Mouse (Mus musculus): ENCODE results near the gene Slc51a. TPM values are rescaled to one million over a fixed set of nuclear protein-coding genes. Genes with fewer than 3 reads are reported as not detected.
A peak's percentile ranks its signal among the peaks of the same experiment; 100 is the strongest.

Slc51a gene
- polyA plus RNA-seq, 1 experiment from 2014 or later = 0.38 TPM

DNA sequence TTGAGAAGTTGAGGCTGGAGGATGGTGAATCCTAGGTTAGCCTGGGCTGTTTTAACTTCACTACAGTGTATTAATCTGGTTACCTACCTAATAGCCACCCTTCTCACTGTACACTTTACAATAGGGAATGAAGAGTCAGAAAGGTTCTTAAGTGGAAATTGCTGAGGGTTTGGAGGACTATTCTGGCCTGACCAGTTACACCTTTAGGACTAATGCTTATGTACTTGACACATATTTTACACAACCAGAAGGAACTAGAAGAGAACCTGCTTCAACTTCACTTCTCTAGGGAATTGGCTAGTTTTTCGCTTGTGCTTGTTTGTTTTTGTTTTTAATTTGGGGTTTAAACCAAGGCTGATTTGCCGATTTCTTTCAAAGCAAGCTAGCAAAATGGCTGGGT lies 54.5 kb downstream of the Slc51a start:
- H3K36me3 ChIP-seq (ENCODE audit: control insufficient read depth, insufficient read depth, low read length) = no peaks in the 10 kb centered on the region
- no peak for ATAC-seq (ENCODE audit: insufficient read depth, low FRiP score, low TSS enrichment)
- H3K9me3 ChIP-seq (ENCODE audit: control insufficient read depth, low read length) = no peaks in the 10 kb centered on the region
- H3K9ac ChIP-seq (ENCODE audit: low read length) = no peak overlapping the region
- H3K4me3 ChIP-seq (ENCODE audit: low read depth, low read length) = no peak overlapping the region
- no peak for DNase-seq (ENCODE audit: low spot score)
- H3K4me1 ChIP-seq (ENCODE audit: control insufficient read depth, insufficient read depth, low read length) = peaks cover 10% of the 10 kb centered on the region; the same call in 1 of the 2 replicates
- H3K4me2 ChIP-seq (ENCODE audit: low read depth) = no peak overlapping the region
- 81% methylated on average over 2 of the region's 2 CpGs for WGBS
- no peaks in the 10 kb centered on the region for H3K27me3 ChIP-seq (ENCODE audit: control insufficient read depth, insufficient read depth, low read length)
- no peak overlapping the region for H3K27ac ChIP-seq (ENCODE audit: low read depth, low read length)

GRCm38 (mm10) chr16:32431926-32432325 lies 55.8 kb downstream of the Slc51a start:
- no peak overlapping the region for H3K9ac ChIP-seq (ENCODE audit: low read length)
- no peak overlapping the region for H3K27ac ChIP-seq (ENCODE audit: low read depth, low read length)
- 78% methylated on average over 1 of the region's 1 CpGs for WGBS
- ATAC-seq (ENCODE audit: insufficient read depth, low FRiP score, low TSS enrichment) = no peak
- H3K4me1 ChIP-seq (ENCODE audit: control insufficient read depth, insufficient read depth, low read length) = peaks cover 10% of the 10 kb centered on the region; the same call in 1 of the 2 replicates
- H3K36me3 ChIP-seq (ENCODE audit: control insufficient read depth, insufficient read depth, low read length) = no peaks in the 10 kb centered on the region
- H3K4me2 ChIP-seq (ENCODE audit: low read depth) = peak overlapping the region; percentile 92; the same call in 1 of the 2 replicates
- DNase-seq (ENCODE audit: low spot score) = no peak
- H3K27me3 ChIP-seq (ENCODE audit: control insufficient read depth, insufficient read depth, low read length) = no peaks in the 10 kb centered on the region
- H3K9me3 ChIP-seq (ENCODE audit: control insufficient read depth, low read length) = no peaks in the 10 kb centered on the region
- H3K4me3 ChIP-seq (ENCODE audit: low read depth, low read length) = peak overlapping the region; percentile 79; the same call in 1 of the 2 replicates

GRCm38 (mm10) chr16:32431047-32431591 lies 56.6 kb downstream of the Slc51a start:
- no peaks in the 10 kb centered on the region for H3K36me3 ChIP-seq (ENCODE audit: control insufficient read depth, insufficient read depth, low read length)
- peak overlapping the region; percentile 88 for H3K27ac ChIP-seq (ENCODE audit: low read depth, low read length)
- peaks cover 10% of the 10 kb centered on the region; the same call in 1 of the 2 replicates for H3K4me1 ChIP-seq (ENCODE audit: control insufficient read depth, insufficient read depth, low read length)
- H3K4me2 ChIP-seq (ENCODE audit: low read depth) = peak overlapping the region; percentile 92
- H3K9me3 ChIP-seq (ENCODE audit: control insufficient read depth, low read length) = no peaks in the 10 kb centered on the region
- no peaks in the 10 kb centered on the region for H3K27me3 ChIP-seq (ENCODE audit: control insufficient read depth, insufficient read depth, low read length)
- H3K9ac ChIP-seq (ENCODE audit: low read length) = peak overlapping the region; percentile 82
- 3% methylated on average over 28 of the region's 28 CpGs for WGBS
- DNase-seq (ENCODE audit: low spot score) (no peak), ATAC-seq (ENCODE audit: insufficient read depth, low FRiP score, low TSS enrichment) (no peak; the same call in 1 of the 2 replicates)
- peak overlapping the region; percentile 79 for H3K4me3 ChIP-seq (ENCODE audit: low read depth, low read length)

GRCm38 (mm10) chr16:32430474-32431046 lies 57.1 kb downstream of the Slc51a start, which contains the start of gene Pcyt1a:
Gene Pcyt1a, plus strand, starts transcription at chr16:32430921.
- WGBS = under 1% methylated on average over 54 of the region's 54 CpGs
- Histone ChIP-seq H3K36me3 (ENCODE audit: control insufficient read depth, insufficient read depth, low read length) (no peaks in the 10 kb centered on the region), H3K9ac (ENCODE audit: low read length) (peak within 1 kb of the TSS; percentile 82), H3K4me2 (ENCODE audit: low read depth) (peak within 1 kb of the TSS; percentile 92), H3K4me3 (ENCODE audit: low read depth, low read length) (peak within 1 kb of the TSS; percentile 79), H3K27ac (ENCODE audit: low read depth, low read length) (peak within 1 kb of the TSS; percentile 88), H3K9me3 (ENCODE audit: control insufficient read depth, low read length) (no peaks in the 10 kb centered on the region), H3K4me1 (ENCODE audit: control insufficient read depth, insufficient read depth, low read length) (peaks cover 10% of the 10 kb centered on the region; the same call in 1 of the 2 replicates), H3K27me3 (ENCODE audit: control insufficient read depth, insufficient read depth, low read length) (no peaks in the 10 kb centered on the region)
- ATAC-seq (ENCODE audit: insufficient read depth, low FRiP score, low TSS enrichment) (peak; percentile 93), DNase-seq (ENCODE audit: low spot score) (peak; percentile 93)

- no peaks in the 10 kb centered on the region for H3K27me3 ChIP-seq (ENCODE audit: control insufficient read depth, insufficient read depth, low read length)
- H3K9ac ChIP-seq (ENCODE audit: low read length) = no peak overlapping the region
- H3K36me3 ChIP-seq (ENCODE audit: control insufficient read depth, insufficient read depth, low read length) = no peaks in the 10 kb centered on the region
- H3K9me3 ChIP-seq (ENCODE audit: control insufficient read depth, low read length) = no peaks in the 10 kb centered on the region
- no peak overlapping the region for H3K27ac ChIP-seq (ENCODE audit: low read depth, low read length)
- DNase-seq (ENCODE audit: low spot score) (no peak), ATAC-seq (ENCODE audit: insufficient read depth, low FRiP score, low TSS enrichment) (no peak)
- no peak overlapping the region for H3K4me3 ChIP-seq (ENCODE audit: low read depth, low read length)
- 79% methylated on average over 3 of the region's 3 CpGs for WGBS
- H3K4me1 ChIP-seq (ENCODE audit: control insufficient read depth, insufficient read depth, low read length) = peaks cover 10% of the 10 kb centered on the region; the same call in 1 of the 2 replicates
- no peak overlapping the region for H3K4me2 ChIP-seq (ENCODE audit: low read depth)
Observed at GRCm38 (mm10) chr16:32427506-32427905, 60.2 kb downstream of the Slc51a start.

Other genes with a start within 250 kb of the Slc51a start
- gene Fbxo45, start 240.7 kb downstream of the Slc51a start, polyA plus RNA-seq (2014; fragmentation: Nextera tagmentation; extraction: Ambion mirVana) = 21.8 and 24.9 TPM in 2 replicates
- 19.2 and 19.4 TPM in 2 replicates for gene Wdr53, start 240.7 kb downstream of the Slc51a start, polyA plus RNA-seq (2014; fragmentation: Nextera tagmentation; extraction: Ambion mirVana)
- not detected in 2 replicates for gene Smco1, start 216.4 kb downstream of the Slc51a start, polyA plus RNA-seq (2014; fragmentation: Nextera tagmentation; extraction: Ambion mirVana)
- gene Rnf168, start 210.4 kb downstream of the Slc51a start, polyA plus RNA-seq (2014; fragmentation: Nextera tagmentation; extraction: Ambion mirVana) = 23.6 and 23.9 TPM in 2 replicates
- gene Ubxn7, start 155.6 kb downstream of the Slc51a start, polyA plus RNA-seq (2014; fragmentation: Nextera tagmentation; extraction: Ambion mirVana) = 22.7 and 28.9 TPM in 2 replicates
- not detected in 2 replicates for gene Tm4sf19, start 87.4 kb downstream of the Slc51a start, polyA plus RNA-seq (2014; fragmentation: Nextera tagmentation; extraction: Ambion mirVana)
- gene Tctex1d2, start 68.2 kb downstream of the Slc51a start, polyA plus RNA-seq (2014; fragmentation: Nextera tagmentation; extraction: Ambion mirVana) = 23.4 and 30.1 TPM in 2 replicates
- gene Pcyt1a, start 57.0 kb downstream of the Slc51a start, polyA plus RNA-seq (2014; fragmentation: Nextera tagmentation; extraction: Ambion mirVana) = 41.2 and 48.0 TPM in 2 replicates
- not detected in 2 replicates for gene Zdhhc19, start 8.4 kb upstream of the Slc51a start, polyA plus RNA-seq (2014; fragmentation: Nextera tagmentation; extraction: Ambion mirVana)
- gene Tfrc, start 121.0 kb upstream of the Slc51a start, polyA plus RNA-seq (2014; fragmentation: Nextera tagmentation; extraction: Ambion mirVana) = 66.9 and 67.9 TPM in 2 replicates
- 7.0 and 8.6 TPM in 2 replicates for gene Tnk2, start 156.0 kb upstream of the Slc51a start, polyA plus RNA-seq (2014; fragmentation: Nextera tagmentation; extraction: Ambion mirVana)
- 0.49 and 0.54 TPM in 2 replicates for gene Muc4, start 248.0 kb upstream of the Slc51a start, polyA plus RNA-seq (2014; fragmentation: Nextera tagmentation; extraction: Ambion mirVana)

Data from neural tube, embryonic 11.5 days (tissue).